Mouse (Mus musculus) layer of hippocampus, postnatal 25 days (tissue): ENCODE results near the gene Pms2. TPM values are rescaled to one million over a fixed set of nuclear protein-coding genes. Genes with fewer than 3 reads are reported as not detected.

Source experiments
- DNase-seq, 2 experiments: peaks; one replicate each; pipeline ENCODE4 v3.0.0; 2022; ENCODE audit warnings: mixed read lengths in 2 of 2, low spot score in 1 of 2; ENCODE audit errors: extremely low spot score in 1 of 2
- total RNA-seq, 2 experiments: library from RNA; stranded (reverse); gene quantifications; 2 replicates each; pipeline ENCODE4 v1.2.3; 2021

The Pms2 gene
- total RNA-seq, 2 experiments from 2014 or later = 11.4 to 16.3 TPM

DNA sequence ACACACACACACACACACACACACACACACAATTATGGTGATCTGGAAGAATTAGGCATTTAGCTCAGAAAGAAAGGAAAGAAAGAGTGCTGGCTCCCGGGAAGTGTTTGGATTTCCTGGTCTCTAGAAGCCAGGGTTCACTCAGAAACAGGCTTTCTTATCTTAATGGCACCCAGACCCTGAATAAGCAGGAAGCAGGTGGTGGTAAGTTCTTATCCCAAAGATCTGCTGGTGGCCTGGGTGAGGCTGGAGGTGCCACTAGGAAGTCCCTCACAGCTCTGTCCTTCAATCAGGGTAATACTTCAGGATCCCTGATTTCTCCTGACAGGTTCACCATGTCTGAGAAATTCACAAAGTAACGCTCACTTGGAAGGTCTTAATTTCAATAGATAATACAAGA, 72.6 kb downstream of the Pms2 start:
- no peak for DNase-seq

Other genes with a start within 250 kb of the Pms2 start
- gene Usp42, start 177.7 kb upstream of the Pms2 start, total RNA-seq = 10 to 100 TPM; 17.0 to 26.5 TPM
- 10 to 100 TPM; 41.3 to 41.7 TPM for gene Eif2ak1, start 92.2 kb upstream of the Pms2 start, total RNA-seq
- gene Ankrd61, start 12.3 kb upstream of the Pms2 start, total RNA-seq = under 1 TPM in 1 of 2 experiments, not detected in 1; 0.15 TPM
- gene Aimp2, start 117 bp upstream of the Pms2 start, total RNA-seq = 10 to 100 TPM; 31.3 to 31.4 TPM
- 1 to 10 TPM in 1 of 2 experiments, under 1 TPM in 1; 0.64 to 3.7 TPM for gene Gm42421, start 18.2 kb downstream of the Pms2 start, total RNA-seq
- gene Rsph10b, start 23.1 kb downstream of the Pms2 start, total RNA-seq = 1 to 10 TPM; 2.4 TPM
- 10 to 100 TPM; 35.2 to 38.2 TPM for gene Ccz1, start 104.9 kb downstream of the Pms2 start, total RNA-seq
- not detected for gene Ocm, start 116.7 kb downstream of the Pms2 start, total RNA-seq
- gene Lmtk2, start 190.5 kb downstream of the Pms2 start, total RNA-seq = 10 to 100 TPM; 92.3 to 94.2 TPM